Mouse (Mus musculus) brain, embryonic 18.5 days (tissue): Measurements from ENCODE around the gene Saysd1.

ENCODE experiments used
- DNase-seq: peaks from one replicate; pipeline ENCODE4 v3.0.0-alpha.2; 2012; ENCODE audit warnings: low read depth, low spot score

Saysd1 gene

GRCm38 (mm10) chr14:20112218-20112617 lies 26.1 kb downstream of the Saysd1 start:
- DNase-seq = no peak

- no peak for DNase-seq
Observed at GRCm38 (mm10) chr14:20110945-20111344, 27.4 kb downstream of the Saysd1 start.

GRCm38 (mm10) chr14:20106271-20106670 lies 32.1 kb downstream of the Saysd1 start:
- DNase-seq = no peak

- DNase-seq = no peak
Observed at GRCm38 (mm10) chr14:20103207-20103606, 35.1 kb downstream of the Saysd1 start.

- no peak for DNase-seq
Observed at GRCm38 (mm10) chr14:20098061-20098460, 40.3 kb downstream of the Saysd1 start.

GRCm38 (mm10) chr14:20094942-20095341 lies 43.4 kb downstream of the Saysd1 start:
- DNase-seq = no peak

- no peak for DNase-seq
Observed at GRCm38 (mm10) chr14:20093493-20093892, 44.8 kb downstream of the Saysd1 start.

- DNase-seq = no peak
Observed at GRCm38 (mm10) chr14:20084335-20084734, 54.0 kb downstream of the Saysd1 start.

GRCm38 (mm10) chr14:20082536-20083325 lies 55.6 kb downstream of the Saysd1 start:
- DNase-seq = peak; percentile 86

- no peak for DNase-seq
Observed at GRCm38 (mm10) chr14:20081937-20082533, 56.3 kb downstream of the Saysd1 start.

- no peak for DNase-seq
Observed at GRCm38 (mm10) chr14:20081084-20081483, 57.2 kb downstream of the Saysd1 start.

- DNase-seq = no peak
Observed at GRCm38 (mm10) chr14:20077181-20077580, 61.2 kb downstream of the Saysd1 start.

GRCm38 (mm10) chr14:20075544-20075943 lies 62.8 kb downstream of the Saysd1 start:
- no peak for DNase-seq

GRCm38 (mm10) chr14:20074759-20075158 lies 63.6 kb downstream of the Saysd1 start:
- DNase-seq = no peak

GRCm38 (mm10) chr14:20070629-20071028 lies 67.7 kb downstream of the Saysd1 start:
- DNase-seq = no peak

- no peak for DNase-seq
Observed at GRCm38 (mm10) chr14:20068365-20068764, 70.0 kb downstream of the Saysd1 start.

- peak; percentile 72 for DNase-seq
Observed at GRCm38 (mm10) chr14:20067293-20068074, 70.8 kb downstream of the Saysd1 start.

- no peak for DNase-seq
Observed at GRCm38 (mm10) chr14:20064771-20065170, 73.6 kb downstream of the Saysd1 start.

- no peak for DNase-seq
Observed at GRCm38 (mm10) chr14:20048481-20048835, 89.9 kb downstream of the Saysd1 start.

- DNase-seq = peak; percentile 69
Observed at GRCm38 (mm10) chr14:20047814-20048480, 90.4 kb downstream of the Saysd1 start.

GRCm38 (mm10) chr14:20047291-20047690 lies 91.0 kb downstream of the Saysd1 start:
- DNase-seq = no peak

GRCm38 (mm10) chr14:20044036-20044435 lies 94.3 kb downstream of the Saysd1 start:
- no peak for DNase-seq
